Mouse (Mus musculus) kidney, adult 2 months (tissue): ENCODE measurements around the gene Aes.

Source experiments
- CTCF ChIP-seq: fragments of 200-500 bp; conservative IDR thresholded peaks from 2 replicates; pipeline ENCODE4 v1.5.1; 2011; ENCODE audit warnings: low read depth, mild to moderate bottlenecking, control low read depth, low read length, moderate library complexity, mixed read lengths; ENCODE audit not compliant: insufficient read depth, insufficient read length
- POLR2A ChIP-seq: fragments of 200-500 bp; IDR thresholded peaks from one replicate; pipeline ENCODE4 v1.6.1; 2011; ENCODE audit warnings: low read depth, low read length, control low read depth

- TF ChIP-seq CTCF (no peak), POLR2A (no peak)
Observed at GRCm38 (mm10) chr10:81592631-81593030, 33.3 kb downstream of the Aes start.
